Mouse (Mus musculus) hindbrain, postnatal 0 days (tissue): ENCODE data around the gene Tpm3. TPM values are rescaled to one million over a fixed set of nuclear protein-coding genes. Genes with fewer than 3 reads are reported as not detected.

Experiments
- ATAC-seq: fragments of 200-750 bp; cut with Nextera tagmentation; 2 replicates; pipeline ENCODE4 v1.8.0; 2017; ENCODE audit warnings: mild to moderate bottlenecking, moderate TSS enrichment, moderate library complexity
- DNase-seq: peaks from one replicate; pipeline ENCODE4 v3.0.0-alpha.2; 2015; ENCODE audit warnings: low spot score
- H3K27ac ChIP-seq: fragments of 300-500 bp; sonication (generic); 2 replicates; pipeline ENCODE4 v1.5.1; 2014; ENCODE audit warnings: mild to moderate bottlenecking
- H3K27me3 ChIP-seq: fragments of 300-500 bp; sonication (generic); 2 replicates; pipeline ENCODE4 v1.6.1; 2014; ENCODE audit warnings: low read length, mixed read lengths; ENCODE audit not compliant: insufficient read depth
- H3K36me3 ChIP-seq: fragments of 300-500 bp; sonication (generic); 2 replicates; pipeline ENCODE4 v1.6.1; 2014; ENCODE audit warnings: low read length, mixed read lengths; ENCODE audit not compliant: insufficient read depth
- H3K4me1 ChIP-seq: fragments of 300-500 bp; sonication (generic); 2 replicates; pipeline ENCODE4 v1.6.1; 2014; ENCODE audit warnings: antibody characterized with exemption, low read length, mixed read lengths; ENCODE audit not compliant: insufficient read depth
- H3K4me2 ChIP-seq: fragments of 300-500 bp; sonication (generic); 2 replicates; pipeline ENCODE4 v1.6.1; 2014; ENCODE audit warnings: low read depth, mild to moderate bottlenecking, low read length, moderate library complexity, mixed read lengths
- H3K4me3 ChIP-seq: fragments of 300-500 bp; sonication (generic); 2 replicates; pipeline ENCODE4 v1.5.1; 2014; ENCODE audit warnings: low read length
- H3K9ac ChIP-seq: fragments of 300-500 bp; sonication (generic); replicated peaks from 2 replicates; pipeline ENCODE4 v1.6.1; 2014; ENCODE audit warnings: mild to moderate bottlenecking, low read length, moderate library complexity, mixed read lengths
- H3K9me3 ChIP-seq: fragments of 300-500 bp; sonication (generic); 2 replicates; pipeline ENCODE4 v1.6.1; 2016; ENCODE audit warnings: low read length, mixed read lengths
- CTCF ChIP-seq: IDR thresholded peaks from 2 replicates; pipeline ENCODE4 v1.5.1; 2016; ENCODE audit warnings: antibody characterized with exemption, control low read depth, low read depth
- WGBS: fragments of 180-500 bp; shearing (Covaris S2); extraction: QIAGEN DNeasy Blood & Tissue Kit; methylation state at CpG from one replicate; pipeline ENCODE4 v1.1.7; 2014; 5-methylcytosine and 5-hydroxymethylcytosine counted together
- polyA plus RNA-seq: library from polyadenylated mRNA; unstranded; fragments of >200 nt; fragmentation: Nextera tagmentation; extraction: Ambion mirVana; gene quantifications from 2 replicates; pipeline ENCODE4 v1.2.1, GENCODE M21; 2015
- total RNA-seq: library from RNA; depleted of rRNA; stranded (reverse); fragments of >200 nt; gene quantifications from 2 replicates; pipeline ENCODE4 v1.2.3, GENCODE M21; 2014

Gene Tpm3
- total and polyA plus RNA-seq, 2 experiments from 2014 or later = 142 to 302 TPM

- H3K4me2 ChIP-seq = no peak overlapping the region
- 87% methylated on average over 5 of the region's 5 CpGs for WGBS
- no peak overlapping the region for H3K4me3 ChIP-seq
These were observed 25.5 kb downstream of the Tpm3 start for GRCm38 (mm10) chr3:90097928-90098327.

DNA sequence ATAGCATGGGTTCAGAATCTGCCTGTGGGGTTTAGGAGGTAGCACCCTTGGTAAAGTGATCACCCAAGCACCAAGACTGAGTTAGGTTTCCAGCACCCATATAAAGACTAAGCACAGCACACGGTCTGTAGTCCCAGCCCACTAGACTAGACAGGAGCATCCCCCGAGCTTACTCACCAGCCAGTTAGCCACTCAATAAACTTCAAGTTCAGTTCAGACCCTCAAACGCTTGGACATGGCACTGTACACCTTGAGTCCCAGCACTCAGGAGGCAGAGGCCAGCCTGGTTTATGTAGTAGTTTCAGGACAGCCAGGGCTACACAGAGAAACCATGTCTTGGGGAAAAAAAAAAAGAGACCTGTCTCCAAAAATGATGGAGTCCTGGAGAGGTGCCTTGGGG, 28.6 kb downstream of the Tpm3 start:
- Histone ChIP-seq H3K4me3 (no peak overlapping the region), H3K9ac (no peak overlapping the region), H3K4me1 (no peaks in the 10 kb centered on the region), H3K36me3 (peaks cover 8% of the 10 kb centered on the region; the same call in 1 of the 2 replicates), H3K27me3 (no peaks in the 10 kb centered on the region), H3K4me2 (no peak overlapping the region), H3K27ac (no peak overlapping the region), H3K9me3 (no peaks in the 10 kb centered on the region)
- no peak for TF ChIP-seq CTCF
- ATAC-seq (no peak), DNase-seq (no peak)
- WGBS = 90% methylated on average over 3 of the region's 3 CpGs

More at GRCm38 (mm10) chr3:90097928-90098327, 25.5 kb downstream of the Tpm3 start:
- H3K36me3 ChIP-seq = peaks cover 17% of the 10 kb centered on the region; the same call in 1 of the 2 replicates
- no peaks in the 10 kb centered on the region for H3K4me1 ChIP-seq
- H3K27ac ChIP-seq = no peak overlapping the region
- H3K9me3 ChIP-seq = no peaks in the 10 kb centered on the region
- DNase-seq (no peak), ATAC-seq (no peak)
- no peak for TF ChIP-seq CTCF
- no peak overlapping the region for H3K9ac ChIP-seq
- no peaks in the 10 kb centered on the region for H3K27me3 ChIP-seq

GRCm38 (mm10) chr3:90101673-90102072, 29.2 kb downstream of the Tpm3 start:
- Histone ChIP-seq H3K4me3 (no peak overlapping the region), H3K4me1 (no peaks in the 10 kb centered on the region), H3K9ac (no peak overlapping the region), H3K27me3 (no peaks in the 10 kb centered on the region), H3K36me3 (peaks cover 8% of the 10 kb centered on the region; the same call in 1 of the 2 replicates), H3K27ac (no peak overlapping the region), H3K9me3 (no peaks in the 10 kb centered on the region), H3K4me2 (no peak overlapping the region)
- ATAC-seq (no peak), DNase-seq (no peak)
- TF ChIP-seq CTCF = no peak
- WGBS = 96% methylated on average over 2 of the region's 2 CpGs

DNA sequence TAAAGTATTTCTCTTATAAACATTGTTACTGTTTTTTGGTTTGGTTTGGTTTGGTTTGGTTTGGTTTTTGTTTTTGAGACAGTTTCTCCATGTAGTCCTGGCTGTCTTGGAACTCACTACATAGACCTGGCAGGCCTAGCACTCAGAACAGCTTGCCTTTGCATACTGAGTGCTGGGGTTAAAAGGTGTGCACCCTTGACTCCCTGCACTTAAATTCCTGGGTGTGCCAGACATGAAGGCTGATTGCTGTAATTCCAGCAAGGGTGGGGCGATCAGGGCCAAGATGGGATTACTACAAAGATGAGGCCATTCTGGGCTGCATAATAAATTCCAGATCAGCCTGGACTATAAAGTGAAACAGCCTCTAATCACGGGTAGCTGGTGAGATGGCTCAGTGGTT, 29.8 kb downstream of the Tpm3 start:
- Histone ChIP-seq H3K4me2 (no peak overlapping the region), H3K27me3 (no peaks in the 10 kb centered on the region), H3K4me1 (no peaks in the 10 kb centered on the region), H3K36me3 (peaks cover 8% of the 10 kb centered on the region; the same call in 1 of the 2 replicates), H3K4me3 (no peak overlapping the region), H3K27ac (no peak overlapping the region), H3K9ac (no peak overlapping the region), H3K9me3 (no peaks in the 10 kb centered on the region)
- ATAC-seq (no peak), DNase-seq (no peak)
- no peak for TF ChIP-seq CTCF
- WGBS = 80% methylated on average over 2 of the region's 2 CpGs

DNA sequence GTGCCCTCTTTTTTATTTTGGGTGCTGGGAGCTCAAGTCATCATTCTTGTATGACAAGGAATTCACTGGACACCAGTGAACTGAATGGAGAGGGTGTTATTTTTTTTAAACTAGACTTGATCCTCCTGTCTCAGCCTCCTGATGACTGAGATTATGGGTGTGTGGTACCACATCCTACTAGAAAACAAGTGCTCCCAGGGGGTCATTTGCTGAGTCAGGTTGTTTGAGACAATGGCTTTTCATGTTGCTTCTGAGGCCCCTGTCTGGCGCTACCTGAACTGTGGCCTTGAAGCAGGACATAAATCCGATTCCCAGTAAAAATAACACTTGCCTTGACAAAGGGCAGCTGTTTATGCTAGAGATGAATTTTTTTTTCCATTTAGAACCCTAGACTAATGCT, 30.7 kb downstream of the Tpm3 start:
- Histone ChIP-seq H3K4me1 (no peaks in the 10 kb centered on the region), H3K4me3 (no peak overlapping the region), H3K4me2 (no peak overlapping the region), H3K36me3 (peaks cover 8% of the 10 kb centered on the region; the same call in 1 of the 2 replicates), H3K27me3 (no peaks in the 10 kb centered on the region), H3K9ac (no peak overlapping the region), H3K9me3 (no peaks in the 10 kb centered on the region), H3K27ac (no peak overlapping the region)
- ATAC-seq (no peak), DNase-seq (no peak)
- no peak for TF ChIP-seq CTCF
- 88% methylated on average over 2 of the region's 2 CpGs for WGBS

- Histone ChIP-seq H3K27me3 (no peaks in the 10 kb centered on the region), H3K27ac (no peak within 1 kb of the TSS), H3K9me3 (no peaks in the 10 kb centered on the region), H3K9ac (no peak within 1 kb of the TSS), H3K4me1 (no peaks in the 10 kb centered on the region), H3K36me3 (peaks cover 8% of the 10 kb centered on the region; the same call in 1 of the 2 replicates), H3K4me2 (no peak within 1 kb of the TSS), H3K4me3 (no peak within 1 kb of the TSS)
- WGBS = 87% methylated on average over 13 of the region's 13 CpGs
- no peak for TF ChIP-seq CTCF
- DNase-seq (no peak), ATAC-seq (no peak)
These were observed 31.5 kb downstream of the Tpm3 start, which contains the start of gene Nup210l for GRCm38 (mm10) chr3:90103938-90104337. Gene Nup210l, plus strand, starts transcription at chr3:90104132.

DNA sequence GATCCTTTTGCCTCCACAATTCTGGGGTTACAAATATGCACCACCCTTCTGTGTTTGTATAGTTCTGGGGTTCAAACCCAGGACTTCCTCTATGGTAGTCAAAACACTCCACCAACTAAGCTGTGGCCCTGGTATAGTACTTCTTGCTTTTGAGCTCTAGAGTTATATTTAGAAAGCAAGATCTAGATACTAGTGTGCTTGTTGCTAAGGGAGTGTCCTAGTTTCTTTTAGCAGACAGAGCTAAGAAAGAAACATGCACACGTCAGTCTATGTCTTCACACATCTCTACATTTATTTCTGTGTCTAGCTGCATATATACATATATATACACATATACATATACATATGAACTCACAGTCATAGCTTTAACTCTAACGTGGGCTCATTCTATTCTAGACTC, 39.3 kb downstream of the Tpm3 start:
- Histone ChIP-seq H3K36me3 (no peaks in the 10 kb centered on the region), H3K4me1 (no peaks in the 10 kb centered on the region), H3K4me3 (no peak overlapping the region), H3K9me3 (no peaks in the 10 kb centered on the region), H3K4me2 (no peak overlapping the region), H3K27ac (no peak overlapping the region), H3K9ac (no peak overlapping the region), H3K27me3 (no peaks in the 10 kb centered on the region)
- no peak for ATAC-seq
- no peak for DNase-seq
- 81% methylated on average over 2 of the region's 2 CpGs for WGBS
- TF ChIP-seq CTCF = no peak
